Mouse (Mus musculus): ENCODE results near the gene Bcl2l15. TPM values are rescaled to one million over a fixed set of nuclear protein-coding genes. Genes with fewer than 3 reads are reported as not detected.
"Not testable (repeated sequence)": the region's sequence is repeated elsewhere in the genome, so short reads cannot be mapped to it uniquely, and the experiment has no call there.

The Bcl2l15 gene
- polyA plus RNA-seq, 2 experiments, result 0.84 to 1.1 TPM

- ATAC-seq (ENCODE audit: low FRiP score, low read depth) (no peak), DNase-seq (ENCODE audit: low spot score) (no peak)
- Histone ChIP-seq H3K27me3 (ENCODE audit: control insufficient read depth, insufficient read depth, low read length) (no peaks in the 10 kb centered on the region), H3K4me1 (ENCODE audit: control insufficient read depth, insufficient read depth, low read length) (no peaks in the 10 kb centered on the region), H3K27ac (replicated peaks; ENCODE audit: low read depth, low read length) (no peak overlapping the region), H3K9ac (ENCODE audit: low read depth, low read length, severe bottlenecking) (no peak overlapping the region), H3K36me3 (ENCODE audit: control insufficient read depth, insufficient read depth, low read length) (no peaks in the 10 kb centered on the region), H3K4me3 (replicated peaks; ENCODE audit: low read length) (no peak overlapping the region), H3K9me3 (ENCODE audit: control insufficient read depth, low read length) (no peaks in the 10 kb centered on the region), H3K4me2 (replicated peaks; ENCODE audit: low read depth, low read length, severe bottlenecking) (no peak overlapping the region)
- TF ChIP-seq POLR2A (IDR thresholded peaks at IDR 0.05; ENCODE audit: borderline replicate concordance, extremely low read depth, insufficient read depth, insufficient read length), result no peak
- 84% methylated on average over 2 of the region's 2 CpGs for WGBS
These were observed 1.6 kb downstream of the Bcl2l15 start for GRCm38 (mm10) chr3:103834001-103834400.

GRCm38 (mm10) chr3:103835272-103835950 lies 3.0 kb downstream of the Bcl2l15 start:
- no peak for TF ChIP-seq POLR2A (IDR thresholded peaks at IDR 0.05; ENCODE audit: borderline replicate concordance, extremely low read depth, insufficient read depth, insufficient read length)
- Histone ChIP-seq H3K4me1 (ENCODE audit: control insufficient read depth, insufficient read depth, low read length) (no peaks in the 10 kb centered on the region), H3K9ac (ENCODE audit: low read depth, low read length, severe bottlenecking) (no peak overlapping the region), H3K4me2 (replicated peaks; ENCODE audit: low read depth, low read length, severe bottlenecking) (no peak overlapping the region), H3K36me3 (ENCODE audit: control insufficient read depth, insufficient read depth, low read length) (no peaks in the 10 kb centered on the region), H3K27ac (replicated peaks; ENCODE audit: low read depth, low read length) (no peak overlapping the region), H3K9me3 (ENCODE audit: control insufficient read depth, low read length) (no peaks in the 10 kb centered on the region), H3K27me3 (ENCODE audit: control insufficient read depth, insufficient read depth, low read length) (no peaks in the 10 kb centered on the region), H3K4me3 (replicated peaks; ENCODE audit: low read length) (no peak overlapping the region)
- 68% methylated on average over 6 of the region's 6 CpGs for WGBS
- ATAC-seq (ENCODE audit: low FRiP score, low read depth) (no peak), DNase-seq (ENCODE audit: low spot score) (no peak)

- Histone ChIP-seq H3K27me3 (ENCODE audit: control insufficient read depth, insufficient read depth, low read length) (no peaks in the 10 kb centered on the region), H3K4me2 (replicated peaks; ENCODE audit: low read depth, low read length, severe bottlenecking) (no peak overlapping the region), H3K27ac (replicated peaks; ENCODE audit: low read depth, low read length) (no peak overlapping the region), H3K9ac (ENCODE audit: low read depth, low read length, severe bottlenecking) (no peak overlapping the region), H3K9me3 (ENCODE audit: control insufficient read depth, low read length) (no peaks in the 10 kb centered on the region), H3K36me3 (ENCODE audit: control insufficient read depth, insufficient read depth, low read length) (no peaks in the 10 kb centered on the region), H3K4me3 (replicated peaks; ENCODE audit: low read length) (no peak overlapping the region), H3K4me1 (ENCODE audit: control insufficient read depth, insufficient read depth, low read length) (no peaks in the 10 kb centered on the region)
- ATAC-seq (ENCODE audit: low FRiP score, low read depth) (no peak), DNase-seq (ENCODE audit: low spot score) (no peak)
- 74% methylated on average over 10 of the region's 10 CpGs for WGBS
- no peak for TF ChIP-seq POLR2A (IDR thresholded peaks at IDR 0.05; ENCODE audit: borderline replicate concordance, extremely low read depth, insufficient read depth, insufficient read length)
These were observed 3.5 kb downstream of the Bcl2l15 start for GRCm38 (mm10) chr3:103835951-103836310.

GRCm38 (mm10) chr3:103836453-103836852 lies 4.1 kb downstream of the Bcl2l15 start:
- Histone ChIP-seq H3K4me2 (replicated peaks; ENCODE audit: low read depth, low read length, severe bottlenecking) (no peak overlapping the region), H3K4me1 (ENCODE audit: control insufficient read depth, insufficient read depth, low read length) (no peaks in the 10 kb centered on the region), H3K36me3 (ENCODE audit: control insufficient read depth, insufficient read depth, low read length) (no peaks in the 10 kb centered on the region), H3K9ac (ENCODE audit: low read depth, low read length, severe bottlenecking) (no peak overlapping the region), H3K4me3 (replicated peaks; ENCODE audit: low read length) (no peak overlapping the region), H3K9me3 (ENCODE audit: control insufficient read depth, low read length) (no peaks in the 10 kb centered on the region), H3K27ac (replicated peaks; ENCODE audit: low read depth, low read length) (no peak overlapping the region), H3K27me3 (ENCODE audit: control insufficient read depth, insufficient read depth, low read length) (no peaks in the 10 kb centered on the region)
- 91% methylated on average over 5 of the region's 5 CpGs for whole genome bisulfite sequencing
- no peak for DNase-seq (ENCODE audit: low spot score)
- no peak for ATAC-seq (ENCODE audit: low FRiP score, low read depth)
- TF ChIP-seq POLR2A (IDR thresholded peaks at IDR 0.05; ENCODE audit: borderline replicate concordance, extremely low read depth, insufficient read depth, insufficient read length), result no peak

- no peak overlapping the region for H3K4me2 ChIP-seq (replicated peaks; ENCODE audit: low read depth, low read length, severe bottlenecking)
- H3K4me1 ChIP-seq (ENCODE audit: control insufficient read depth, insufficient read depth, low read length), result no peaks in the 10 kb centered on the region
- WGBS, result 89% methylated on average over 6 of the region's 6 CpGs
- H3K36me3 ChIP-seq (ENCODE audit: control insufficient read depth, insufficient read depth, low read length), result no peaks in the 10 kb centered on the region
- no peak overlapping the region for H3K4me3 ChIP-seq (replicated peaks; ENCODE audit: low read length)
- no peak for ATAC-seq (ENCODE audit: low FRiP score, low read depth)
- no peak overlapping the region for H3K9ac ChIP-seq (ENCODE audit: low read depth, low read length, severe bottlenecking)
- H3K9me3 ChIP-seq (ENCODE audit: control insufficient read depth, low read length), result no peaks in the 10 kb centered on the region
- DNase-seq (ENCODE audit: low spot score), result no peak
- H3K27ac ChIP-seq (replicated peaks; ENCODE audit: low read depth, low read length), result no peak overlapping the region
- no peaks in the 10 kb centered on the region for H3K27me3 ChIP-seq (ENCODE audit: control insufficient read depth, insufficient read depth, low read length)
- TF ChIP-seq POLR2A (IDR thresholded peaks at IDR 0.05; ENCODE audit: borderline replicate concordance, extremely low read depth, insufficient read depth, insufficient read length), result no peak
These were observed 7.3 kb downstream of the Bcl2l15 start for GRCm38 (mm10) chr3:103839711-103840110.

GRCm38 (mm10) chr3:103840195-103840594 lies 7.8 kb downstream of the Bcl2l15 start:
- H3K27me3 ChIP-seq (ENCODE audit: control insufficient read depth, insufficient read depth, low read length); H3K9me3 ChIP-seq (ENCODE audit: control insufficient read depth, low read length); H3K4me2 ChIP-seq (replicated peaks; ENCODE audit: low read depth, low read length, severe bottlenecking); H3K4me1 ChIP-seq (ENCODE audit: control insufficient read depth, insufficient read depth, low read length); H3K27ac ChIP-seq (replicated peaks; ENCODE audit: low read depth, low read length); H3K9ac ChIP-seq (ENCODE audit: low read depth, low read length, severe bottlenecking); H3K4me3 ChIP-seq (replicated peaks; ENCODE audit: low read length); H3K36me3 ChIP-seq (ENCODE audit: control insufficient read depth, insufficient read depth, low read length); ATAC-seq (ENCODE audit: low FRiP score, low read depth); DNase-seq (ENCODE audit: low spot score): not testable (repeated sequence)
- 88% methylated on average over 3 of the region's 3 CpGs for WGBS

- not testable (repeated sequence) for ATAC-seq (ENCODE audit: low FRiP score, low read depth); H3K9me3 ChIP-seq (ENCODE audit: control insufficient read depth, low read length); H3K36me3 ChIP-seq (ENCODE audit: control insufficient read depth, insufficient read depth, low read length); H3K4me3 ChIP-seq (replicated peaks; ENCODE audit: low read length); H3K4me1 ChIP-seq (ENCODE audit: control insufficient read depth, insufficient read depth, low read length); H3K27me3 ChIP-seq (ENCODE audit: control insufficient read depth, insufficient read depth, low read length); H3K4me2 ChIP-seq (replicated peaks; ENCODE audit: low read depth, low read length, severe bottlenecking); DNase-seq (ENCODE audit: low spot score); H3K9ac ChIP-seq (ENCODE audit: low read depth, low read length, severe bottlenecking); H3K27ac ChIP-seq (replicated peaks; ENCODE audit: low read depth, low read length)
- 79% methylated on average over 7 of the region's 7 CpGs for WGBS
These were observed 8.5 kb downstream of the Bcl2l15 start for GRCm38 (mm10) chr3:103840946-103841345.

Data from limb, embryonic 14.5 days (tissue).